8 mouse cellular contexts compared by ENCODE assay signal in the genomic region with DNA sequence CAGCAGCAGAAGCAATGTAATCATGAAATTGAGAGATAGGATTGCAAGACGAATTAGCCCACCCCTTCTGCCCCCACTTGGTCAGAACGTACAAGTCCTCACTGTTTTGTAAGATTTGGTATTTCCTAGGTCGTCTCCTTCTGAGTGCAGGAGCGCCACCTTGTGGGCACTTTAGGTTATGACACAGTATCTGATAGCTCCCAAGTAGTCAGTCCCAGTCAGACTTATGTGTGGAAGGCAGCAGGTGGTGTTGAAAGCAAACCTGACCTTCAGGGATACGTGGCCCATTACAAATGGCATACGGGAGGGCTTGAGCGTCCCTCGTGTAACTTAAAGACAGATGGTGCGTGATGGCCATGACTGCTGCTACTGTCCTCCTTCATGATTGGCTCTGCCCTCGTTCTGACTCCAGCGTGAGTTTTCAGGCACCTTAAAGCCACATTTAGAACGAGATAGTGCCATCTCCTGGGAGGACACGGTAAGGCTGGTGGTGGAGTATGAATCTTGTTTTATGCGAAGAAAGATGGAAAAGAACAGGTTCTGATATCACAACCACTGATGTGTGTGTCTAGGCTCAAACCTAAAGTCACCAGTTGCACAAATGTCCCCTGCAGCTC. TPM values are rescaled to one million over a fixed set of nuclear protein-coding genes. Genes with fewer than 3 reads are reported as not detected.
A peak's percentile ranks its signal among the peaks of the same experiment; 100 is the strongest.
DNase-seq lines count a peak whose midpoint lies in the region; ATAC-seq and TF ChIP-seq lines count a peak whose summit lies in the region.

No protein-coding gene starts in this region.

- no peak overlapping the region for H3K9ac ChIP-seq in ES-E14 (ENCODE audit: insufficient read depth, low read depth, low read length, poor library complexity, severe bottlenecking)
- H3K9ac ChIP-seq in forebrain, embryonic 16.5 days (replicated peaks; ENCODE audit: low read depth, low read length): no peak overlapping the region
- no peak overlapping the region for H3K9ac ChIP-seq in liver, postnatal 0 days (replicated peaks)
- no peak overlapping the region for H3K9ac ChIP-seq in neural tube, embryonic 14.5 days (replicated peaks; ENCODE audit: low read depth, low read length)

- DNase-seq in ES-E14 (ENCODE audit: low read depth, low spot score): peak; percentile 93
- peak; percentile 77 for DNase-seq in cerebellum, adult 11-12 months
- DNase-seq in heart, postnatal 25 days (ENCODE audit: low spot score): peak; percentile 26
- DNase-seq in layer of hippocampus, adult 11-12 months (ENCODE audit: low spot score): peak; percentile 93
- DNase-seq in liver, postnatal 0 days: peak; percentile 80

- 2% methylated on average over 14 of the region's 14 CpGs for WGBS in forebrain, embryonic 16.5 days
- WGBS in liver, postnatal 0 days (ENCODE audit: insufficient replicate concordance): 2% methylated on average over 14 of the region's 14 CpGs
- 2% methylated on average over 14 of the region's 14 CpGs for WGBS in neural tube, embryonic 14.5 days

- peak; percentile 86 for ATAC-seq in forebrain, embryonic 16.5 days
- ATAC-seq in liver, postnatal 0 days: peak; percentile 85
- ATAC-seq in neural tube, embryonic 14.5 days (ENCODE audit: low read depth): peak; percentile 66; the same call in 1 of the 2 replicates

- TF ChIP-seq POLR2A in testis, adult 2 months (IDR thresholded peaks at IDR 0.05; ENCODE audit: control insufficient read depth, low read depth, low read length): no peak

- H3K27me3 ChIP-seq in forebrain, embryonic 16.5 days (replicated peaks; ENCODE audit: control insufficient read depth, insufficient read depth, low read length): 0 out of 2 replicates have a peak, but pooled peaks cover 3% of the 10 kb centered on the region
- no peaks in the 10 kb centered on the region for H3K27me3 ChIP-seq in liver, postnatal 0 days (ENCODE audit: insufficient read depth, low read length)
- H3K27me3 ChIP-seq in neural tube, embryonic 14.5 days (ENCODE audit: control insufficient read depth, insufficient read depth, low read length): no peaks in the 10 kb centered on the region
- no peaks in the 10 kb centered on the region for H3K27me3 ChIP-seq in testis, adult 2 months (ENCODE audit: control insufficient read depth, insufficient read depth, low read length)

- H3K4me3 ChIP-seq in ES-E14 (ENCODE audit: insufficient read depth in 1 of 2, low read depth in 1 of 2, low read length in 2 of 2, poor library complexity in 1 of 2, severe bottlenecking in 1 of 2): peak overlapping the region in 1 of 2 experiments; percentile 31; a peak in 1 of 4 replicates
- no peak overlapping the region for H3K4me3 ChIP-seq in forebrain, embryonic 16.5 days (replicated peaks; ENCODE audit: low read length)
- no peak overlapping the region for H3K4me3 ChIP-seq in liver, postnatal 0 days (ENCODE audit: low read depth, low read length)
- H3K4me3 ChIP-seq in neural tube, embryonic 14.5 days (ENCODE audit: low read depth, low read length): no peak overlapping the region
- no peak overlapping the region for H3K4me3 ChIP-seq in testis, adult 2 months (ENCODE audit: control insufficient read depth, low read depth, low read length)

- peak overlapping the region; percentile 32 for H3K4me2 ChIP-seq in forebrain, embryonic 16.5 days (ENCODE audit: low read length)
- H3K4me2 ChIP-seq in liver, postnatal 0 days (ENCODE audit: low read depth, low read length): no peak overlapping the region
- H3K4me2 ChIP-seq in neural tube, embryonic 14.5 days (ENCODE audit: low read depth, low read length): no peak overlapping the region

- H3K36me3 ChIP-seq in ES-E14 (ENCODE audit: control insufficient read depth, insufficient read depth, low read length, poor library complexity, severe bottlenecking): no peaks in the 10 kb centered on the region
- H3K36me3 ChIP-seq in forebrain, embryonic 16.5 days (ENCODE audit: control insufficient read depth, insufficient read depth): no peaks in the 10 kb centered on the region
- no peaks in the 10 kb centered on the region for H3K36me3 ChIP-seq in liver, postnatal 0 days (replicated peaks; ENCODE audit: insufficient read depth, low read length)
- no peaks in the 10 kb centered on the region for H3K36me3 ChIP-seq in neural tube, embryonic 14.5 days (ENCODE audit: control insufficient read depth, insufficient read depth, low read length)
- H3K36me3 ChIP-seq in testis, adult 2 months (ENCODE audit: control insufficient read depth, insufficient read depth, low read length): no peaks in the 10 kb centered on the region

- peak; percentile 84 for TF ChIP-seq CTCF in liver, postnatal 0 days (IDR thresholded peaks at IDR 0.05; ENCODE audit: low read depth)
- TF ChIP-seq CTCF in testis, adult 2 months (IDR thresholded peaks at IDR 0.05; ENCODE audit: control insufficient read depth, insufficient read depth, insufficient replicate concordance, low read depth, low read length): peak; percentile 50

- no peak overlapping the region for H3K27ac ChIP-seq in ES-E14 (ENCODE audit: insufficient read depth, low read depth, low read length, poor library complexity, severe bottlenecking)
- H3K27ac ChIP-seq in forebrain, embryonic 16.5 days (ENCODE audit: low read length): no peak overlapping the region
- H3K27ac ChIP-seq in liver, postnatal 0 days (ENCODE audit: low read depth): no peak overlapping the region
- H3K27ac ChIP-seq in neural tube, embryonic 14.5 days (ENCODE audit: low read depth, low read length): no peak overlapping the region
- H3K27ac ChIP-seq in testis, adult 2 months (ENCODE audit: control insufficient read depth, insufficient read depth, low read depth, low read length): no peak overlapping the region

- no peaks in the 10 kb centered on the region for H3K9me3 ChIP-seq in ES-E14 (ENCODE audit: control insufficient read depth, insufficient read depth, low read depth, low read length)
- no peaks in the 10 kb centered on the region for H3K9me3 ChIP-seq in forebrain, embryonic 16.5 days (ENCODE audit: control insufficient read depth, low read length)
- H3K9me3 ChIP-seq in liver, postnatal 0 days (ENCODE audit: low read length): no peaks in the 10 kb centered on the region
- H3K9me3 ChIP-seq in neural tube, embryonic 14.5 days (ENCODE audit: control insufficient read depth, low read length): no peaks in the 10 kb centered on the region

- in situ Hi-C loops in ES-E14 (cut with MboI; ENCODE audit: low sequenced_read_pairs in 2 of 2, unreplicated experiment in 2 of 2): loop anchor here in 1 of 2 experiments (5.0 kb wide), 1 partner anchor 483 kb away; the partner anchor contains the start of gene Adcy7

- intact Hi-C loops in heart, postnatal 25 days (cut with DNase I): loop anchor here (10.0 kb wide), 1 partner anchor 1030 kb away; no protein-coding TSS in a partner anchor

- TF ChIP-seq EP300 in liver, postnatal 0 days (IDR thresholded peaks at IDR 0.05; ENCODE audit: low read depth): no peak

- no peaks in the 10 kb centered on the region for H3K4me1 ChIP-seq in ES-E14 (ENCODE audit: control insufficient read depth in 2 of 2, insufficient read depth in 2 of 2, low read length in 2 of 2, poor library complexity in 1 of 2)
- H3K4me1 ChIP-seq in forebrain, embryonic 16.5 days (replicated peaks; ENCODE audit: control insufficient read depth, insufficient read depth, low read length): peaks cover 4% of the 10 kb centered on the region; the same call in 1 of the 2 replicates
- H3K4me1 ChIP-seq in liver, postnatal 0 days (ENCODE audit: insufficient read depth): no peaks in the 10 kb centered on the region
- no peaks in the 10 kb centered on the region for H3K4me1 ChIP-seq in neural tube, embryonic 14.5 days (ENCODE audit: control insufficient read depth, insufficient read depth, low read length)
- H3K4me1 ChIP-seq in testis, adult 2 months (ENCODE audit: control insufficient read depth, insufficient read depth, low read length): peaks cover 6% of the 10 kb centered on the region

TF ChIP-seq in ES-E14, 5 proteins besides CTCF, POLR2A, EP300 and RAD21:
- TF ChIP-seq ZC3H11A (IDR thresholded peaks at IDR 0.05; ENCODE audit: borderline replicate concordance, low read depth, low read length): peak; percentile 54; the same call in 1 of the 2 replicates
- no peak for TF ChIP-seq ZNF384 (IDR thresholded peaks at IDR 0.05; ENCODE audit: low read depth, low read length)

RNA-seq across cellular contexts. Expression of gene Cyld, which starts 58.5 kb away (rescaled TPM):
- total RNA-seq in ES-E14 (2012; rRNA removed): 6.0 and 9.1 TPM in 2 replicates
- 18.1 and 19.2 TPM in 2 replicates for polyA plus RNA-seq in forebrain, embryonic 16.5 days (2015; fragmentation: Nextera tagmentation; extraction: Ambion mirVana)
- total RNA-seq in heart, postnatal 25 days (2021): 10 to 100 TPM; 25.5 to 29.1 TPM
- 3.7 and 4.6 TPM in 2 replicates for polyA plus RNA-seq in liver, postnatal 0 days (2015; fragmentation: Nextera tagmentation; extraction: Ambion mirVana)
- 23.5 and 24.3 TPM in 2 replicates for polyA plus RNA-seq in neural tube, embryonic 14.5 days (2014; fragmentation: Nextera tagmentation; extraction: Ambion mirVana)
- polyA plus RNA-seq in testis, adult 2 months (2012; rRNA removed): 4.4 TPM in 2 replicates

Comparison
In these comparisons a context has a peak if more than half of its experiments do, and no peak if none do; other contexts are left out.
1. DNase-seq: peak in every context shown above with its lines; median percentile 93 in ES-E14; 93 in layer of hippocampus, adult 11-12 months; 80 in liver, postnatal 0 days; 77 in cerebellum, adult 11-12 months; 26 in heart, postnatal 25 days.